Mouse (Mus musculus): ENCODE results near the gene Spag17.

The Spag17 gene

DNA sequence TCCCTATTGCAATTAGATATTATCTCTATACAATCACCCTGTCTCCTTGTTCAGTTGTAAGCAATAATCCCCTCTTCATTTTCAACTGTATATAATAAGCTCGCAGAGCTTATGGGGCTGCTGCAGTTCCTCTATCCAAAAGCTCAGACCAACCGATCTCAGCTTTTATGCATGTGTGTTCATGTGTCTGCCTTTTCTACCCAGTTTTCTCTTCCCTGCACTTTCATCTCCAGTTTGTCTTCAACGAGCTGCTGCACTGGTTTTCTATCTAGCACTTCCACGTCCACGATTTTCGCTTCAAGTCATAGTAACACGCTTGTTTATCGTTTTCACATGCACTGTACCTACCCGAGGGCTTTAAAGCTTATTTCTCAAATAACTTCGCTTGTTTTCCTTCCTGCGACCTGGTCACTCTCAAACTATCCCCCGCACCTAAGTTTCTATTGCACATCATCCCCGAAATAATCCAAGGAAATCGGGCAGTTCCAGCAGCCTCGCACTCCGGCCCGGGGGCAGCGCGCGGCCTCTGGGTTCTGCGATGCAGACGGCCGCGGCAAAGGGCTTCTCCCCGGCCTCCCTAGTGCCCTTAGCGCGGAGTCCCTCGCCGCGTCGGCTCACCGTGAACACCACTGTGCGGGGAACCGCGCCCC, 276.6 kb downstream of the Spag17 start:
- DNase-seq (ENCODE audit: low read depth in 2 of 2, low spot score in 2 of 2): no peak

DNA sequence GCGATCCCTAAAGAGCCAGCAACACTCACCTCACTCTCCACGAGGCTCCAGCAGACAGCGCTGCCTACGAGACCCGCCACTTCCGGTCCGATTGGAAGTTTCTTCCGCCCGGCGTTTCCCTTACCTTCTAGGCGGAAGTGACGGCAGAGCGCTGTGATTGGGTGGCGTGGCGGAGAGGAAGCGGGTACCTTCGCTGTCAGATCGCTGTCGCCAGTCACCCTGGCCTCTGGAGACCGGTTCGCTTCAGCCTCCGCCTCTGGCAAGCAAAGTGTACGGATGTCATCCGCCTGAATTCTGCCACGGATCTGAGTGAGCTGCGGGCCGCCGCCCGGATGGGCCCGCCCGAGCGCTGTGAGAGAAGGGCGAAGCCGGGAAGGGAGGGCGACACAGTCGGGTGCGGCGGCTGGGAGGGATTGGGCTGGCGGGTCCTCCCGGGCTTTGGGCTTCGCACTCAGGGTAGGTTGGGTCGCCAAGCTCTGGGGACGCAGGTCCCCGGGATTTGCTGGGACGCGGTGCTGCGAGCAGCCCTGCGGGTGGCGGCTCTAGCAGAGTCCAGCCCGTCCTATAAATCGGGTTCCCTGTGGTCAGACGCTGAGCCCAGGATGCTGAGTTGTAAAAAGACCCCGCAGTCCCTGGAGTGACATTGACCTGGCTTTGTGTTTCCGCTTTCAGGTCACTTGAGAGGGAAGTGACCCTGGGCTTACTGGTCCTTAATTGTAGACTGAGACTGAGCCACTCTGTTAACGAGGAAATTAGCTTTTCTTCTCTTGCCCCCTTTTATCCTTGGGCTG, 277.3 kb downstream of the Spag17 start, which contains the start of the genes Gdap2 and Wdr3:
Gene Gdap2 (plus strand): TSS at position 67 of the 791 bp plus-strand sequence.
Gene Wdr3 (minus strand): TSS at position 93 of the 791 bp plus-strand sequence.
- DNase-seq (ENCODE audit: low read depth in 2 of 2, low spot score in 2 of 2): peak; percentile 93 to 94

DNA sequence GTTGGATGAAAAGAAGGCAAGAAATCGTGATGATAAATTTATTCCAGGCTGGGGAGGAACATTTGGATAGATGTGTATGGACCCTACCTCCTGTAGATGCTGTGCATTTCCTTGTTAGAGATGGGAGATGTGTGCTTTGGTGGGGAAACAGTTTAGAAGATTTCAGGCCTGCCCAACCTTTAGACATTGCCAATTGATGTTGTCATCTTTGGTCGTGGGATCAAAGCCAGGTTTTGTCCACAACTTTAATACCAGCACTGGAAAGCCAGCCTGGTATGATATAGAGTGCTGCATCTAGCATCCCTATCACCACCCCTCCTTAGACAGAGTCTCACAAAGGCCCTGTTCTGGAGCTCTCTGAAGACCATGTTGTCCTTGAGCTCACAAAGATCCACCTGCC, 278.4 kb downstream of the Spag17 start:
- DNase-seq (ENCODE audit: low read depth in 2 of 2, low spot score in 2 of 2): no peak

DNA sequence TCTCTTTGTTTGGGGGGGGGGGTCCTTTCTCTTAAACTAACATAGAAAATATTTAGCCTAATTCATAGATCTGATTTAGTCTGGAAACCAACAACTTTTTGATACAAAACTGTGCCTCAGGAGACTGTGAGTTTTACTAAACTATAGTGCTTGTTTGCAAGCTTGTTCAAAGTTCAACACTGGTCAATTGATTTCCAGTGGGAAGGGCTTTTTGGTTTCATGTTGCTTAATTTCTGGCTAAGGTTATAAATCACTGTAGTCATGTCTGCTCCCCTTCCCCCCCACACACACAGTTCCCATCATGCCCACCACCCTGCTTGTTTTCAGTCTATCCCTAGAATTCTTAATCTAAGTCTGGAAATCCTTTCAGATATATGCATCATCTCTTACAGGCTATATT, 279.8 kb downstream of the Spag17 start:
- no peak for DNase-seq (ENCODE audit: low read depth in 2 of 2, low spot score in 2 of 2)

DNA sequence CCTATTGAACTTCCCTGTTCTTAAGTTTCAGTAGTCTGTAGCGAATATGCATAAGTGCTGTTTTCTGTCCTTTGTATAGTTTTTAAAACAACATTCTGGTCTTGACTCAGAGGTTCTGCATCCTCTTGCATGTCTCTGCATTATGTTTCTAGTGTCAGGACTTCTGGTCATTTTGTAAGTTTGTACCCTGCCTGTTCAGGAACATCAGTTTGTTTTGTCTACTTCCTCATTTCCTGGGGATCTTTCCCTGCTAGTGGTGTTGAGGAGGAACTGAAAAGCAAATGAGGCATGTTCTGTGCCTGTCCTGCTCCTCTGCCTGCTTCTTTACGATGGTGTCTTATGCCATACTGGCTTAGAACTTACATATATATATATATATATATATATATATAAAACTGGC, 290.8 kb downstream of the Spag17 start:
- DNase-seq (ENCODE audit: low read depth in 2 of 2, low spot score in 2 of 2): no peak

DNA sequence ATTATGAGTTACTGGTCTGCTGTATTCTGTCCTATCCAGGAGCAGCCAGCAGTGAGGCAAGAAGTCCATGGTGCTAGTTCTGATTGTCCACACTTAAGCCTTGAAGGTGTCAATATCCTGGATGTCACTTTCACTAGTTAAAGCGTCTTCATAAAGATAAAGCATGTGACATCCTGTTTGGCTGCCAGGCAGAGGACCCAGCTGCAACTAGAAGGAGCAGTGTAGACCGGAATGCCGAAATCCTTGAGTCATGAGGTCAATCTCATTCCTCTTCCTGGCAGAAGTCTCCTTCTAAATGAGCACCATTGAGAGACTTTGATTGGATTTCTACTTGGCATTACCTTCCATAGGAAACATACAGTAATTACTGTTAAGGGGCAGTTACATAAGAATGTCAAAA, 295.3 kb downstream of the Spag17 start:
- DNase-seq (ENCODE audit: low read depth in 2 of 2, low spot score in 2 of 2): no peak

DNA sequence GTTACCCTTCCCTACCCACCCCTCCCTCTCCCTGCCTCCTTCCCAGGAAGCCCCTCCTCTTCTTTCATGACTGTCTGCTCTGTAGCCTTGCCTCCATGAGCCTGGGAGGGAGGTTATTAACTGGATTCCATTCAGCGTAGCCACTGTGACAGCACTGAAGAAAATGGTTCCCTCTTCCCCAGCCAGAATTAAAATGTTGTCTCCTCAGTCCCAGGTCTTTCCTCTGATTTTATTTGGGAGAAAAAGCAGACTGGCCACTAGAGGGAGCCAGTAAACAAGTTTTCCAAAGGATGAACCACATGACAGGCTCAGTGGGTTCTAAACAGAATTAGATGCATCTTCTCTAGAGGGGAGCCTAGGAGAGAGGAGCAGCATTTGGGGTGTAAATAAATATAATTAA, 304.2 kb downstream of the Spag17 start:
- peak in 1 of 2 experiments; percentile 23 for DNase-seq (ENCODE audit: low read depth in 2 of 2, low spot score in 2 of 2)

DNA sequence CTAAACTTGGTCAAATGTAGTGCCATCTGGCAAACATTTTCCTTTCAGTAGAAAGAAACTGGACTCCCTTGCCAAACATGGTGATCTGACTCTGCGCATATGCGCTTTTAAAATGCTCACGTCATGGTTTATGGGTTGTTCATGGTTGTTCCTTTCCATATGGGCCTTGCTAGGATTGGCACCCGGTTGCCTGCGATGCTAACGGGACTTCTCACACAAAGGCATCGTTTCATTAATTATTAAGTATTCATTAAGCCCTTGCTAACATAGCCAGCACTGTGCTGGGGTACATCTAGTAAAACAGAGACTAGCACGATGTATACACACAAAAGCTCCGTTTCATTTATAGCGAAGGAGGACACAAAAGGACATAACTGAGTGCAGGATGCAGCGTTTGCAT, 304.7 kb downstream of the Spag17 start:
- DNase-seq (ENCODE audit: low read depth in 2 of 2, low spot score in 2 of 2): no peak
